Mouse (Mus musculus) neural tube, embryonic 13.5 days (tissue): ENCODE measurements around the gene Mansc1. TPM values are rescaled to one million over a fixed set of nuclear protein-coding genes. Genes with fewer than 3 reads are reported as not detected.
A peak's percentile ranks its signal among the peaks of the same experiment; 100 is the strongest.

ENCODE experiments used
- ATAC-seq: fragments of 200-750 bp; cut with Nextera tagmentation; 2 replicates; pipeline ENCODE4 v1.8.0; 2017; ENCODE audit warnings: low read depth, mild to moderate bottlenecking, moderate TSS enrichment, moderate library complexity
- H3K27ac ChIP-seq: fragments of 300-500 bp; sonication (generic); replicated peaks from 2 replicates; pipeline ENCODE4 v1.5.1; 2015; ENCODE audit warnings: moderate library complexity, mild to moderate bottlenecking, inconsistent platforms
- H3K27me3 ChIP-seq: fragments of 300-500 bp; sonication (generic); 2 replicates; pipeline ENCODE4 v1.6.1; 2015; ENCODE audit warnings: mild to moderate bottlenecking, inconsistent platforms
- H3K36me3 ChIP-seq: fragments of 300-500 bp; sonication (generic); 2 replicates; pipeline ENCODE4 v1.6.1; 2015; ENCODE audit warnings: mild to moderate bottlenecking, inconsistent platforms
- H3K4me1 ChIP-seq: fragments of 300-500 bp; sonication (generic); replicated peaks from 2 replicates; pipeline ENCODE4 v1.6.1; 2015; ENCODE audit warnings: inconsistent platforms
- H3K4me2 ChIP-seq: fragments of 300-500 bp; sonication (generic); 2 replicates; pipeline ENCODE4 v1.6.1; 2015; ENCODE audit warnings: inconsistent platforms, mild to moderate bottlenecking, moderate library complexity
- H3K4me3 ChIP-seq: fragments of 300-500 bp; sonication (generic); 2 replicates; pipeline ENCODE4 v1.5.1; 2015; ENCODE audit warnings: mild to moderate bottlenecking, inconsistent platforms
- H3K9ac ChIP-seq: fragments of 300-500 bp; sonication (generic); 2 replicates; pipeline ENCODE4 v1.6.1; 2015; ENCODE audit warnings: moderate library complexity, mild to moderate bottlenecking, inconsistent platforms
- H3K9me3 ChIP-seq: fragments of 300-500 bp; sonication (generic); 2 replicates; pipeline ENCODE4 v1.6.1; 2016; ENCODE audit warnings: inconsistent platforms
- WGBS: fragments of 180-500 bp; shearing (Covaris S2); methylation state at CpG from one replicate; pipeline ENCODE4 v1.1.7; 2015; 5-methylcytosine and 5-hydroxymethylcytosine counted together
- polyA plus RNA-seq: library from polyadenylated mRNA; unstranded; fragments of >200 nt; fragmentation: Nextera tagmentation; extraction: Ambion mirVana; gene quantifications from 2 replicates; pipeline ENCODE4 v1.2.1, GENCODE M21; 2015

The Mansc1 gene
- polyA plus RNA-seq, 1 experiment from 2014 or later = 1.5 TPM

GRCm38 (mm10) chr6:134610380-134610779 lies 21.9 kb downstream of the Mansc1 start:
- peaks cover 10% of the 10 kb centered on the region; the same call in 1 of the 2 replicates for H3K4me1 ChIP-seq
- WGBS = 84% methylated on average over 9 of the region's 9 CpGs
- H3K9me3 ChIP-seq = no peaks in the 10 kb centered on the region
- no peaks in the 10 kb centered on the region for H3K36me3 ChIP-seq
- H3K4me2 ChIP-seq = no peak overlapping the region
- no peak for ATAC-seq
- H3K4me3 ChIP-seq = no peak overlapping the region
- no peak overlapping the region for H3K9ac ChIP-seq
- H3K27me3 ChIP-seq = no peaks in the 10 kb centered on the region
- H3K27ac ChIP-seq = no peak overlapping the region

GRCm38 (mm10) chr6:134606949-134607746 lies 25.1 kb downstream of the Mansc1 start:
- H3K4me1 ChIP-seq = peaks cover 4% of the 10 kb centered on the region; the same call in 1 of the 2 replicates
- H3K9me3 ChIP-seq = no peaks in the 10 kb centered on the region
- 68% methylated on average over 9 of the region's 9 CpGs for WGBS
- H3K9ac ChIP-seq = no peak overlapping the region
- no peak overlapping the region for H3K4me2 ChIP-seq
- H3K27ac ChIP-seq = no peak overlapping the region
- peak; percentile 56; the same call in 1 of the 2 replicates for ATAC-seq
- no peak overlapping the region for H3K4me3 ChIP-seq
- H3K36me3 ChIP-seq = no peaks in the 10 kb centered on the region
- H3K27me3 ChIP-seq = no peaks in the 10 kb centered on the region

DNA sequence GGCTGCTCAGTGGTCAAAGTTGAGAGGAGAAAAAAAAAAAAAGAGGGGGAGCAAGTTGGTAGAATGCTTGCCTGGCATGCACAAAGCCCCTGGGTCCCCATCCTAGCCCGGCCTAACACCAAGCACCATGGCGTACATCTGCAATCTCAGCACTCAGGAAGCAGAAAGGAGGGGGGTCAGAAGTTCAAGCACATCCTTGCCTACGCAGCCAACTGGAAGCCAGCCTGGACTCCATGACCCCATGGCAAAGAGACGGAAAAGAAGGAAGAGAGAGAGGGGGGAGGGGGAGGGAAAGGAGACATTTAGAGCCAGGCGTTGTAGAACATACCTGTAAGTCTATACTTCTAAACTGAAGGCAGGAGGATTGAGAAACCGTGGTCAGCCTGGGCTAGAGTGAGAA lies 25.7 kb downstream of the Mansc1 start:
- H3K4me3 ChIP-seq = no peak overlapping the region
- H3K27ac ChIP-seq = no peak overlapping the region
- H3K4me1 ChIP-seq = peaks cover 4% of the 10 kb centered on the region; the same call in 1 of the 2 replicates
- WGBS = 65% methylated on average over 6 of the region's 6 CpGs
- H3K36me3 ChIP-seq = no peaks in the 10 kb centered on the region
- H3K9me3 ChIP-seq = no peaks in the 10 kb centered on the region
- ATAC-seq = no peak
- no peak overlapping the region for H3K9ac ChIP-seq
- H3K27me3 ChIP-seq = no peaks in the 10 kb centered on the region
- no peak overlapping the region for H3K4me2 ChIP-seq

DNA sequence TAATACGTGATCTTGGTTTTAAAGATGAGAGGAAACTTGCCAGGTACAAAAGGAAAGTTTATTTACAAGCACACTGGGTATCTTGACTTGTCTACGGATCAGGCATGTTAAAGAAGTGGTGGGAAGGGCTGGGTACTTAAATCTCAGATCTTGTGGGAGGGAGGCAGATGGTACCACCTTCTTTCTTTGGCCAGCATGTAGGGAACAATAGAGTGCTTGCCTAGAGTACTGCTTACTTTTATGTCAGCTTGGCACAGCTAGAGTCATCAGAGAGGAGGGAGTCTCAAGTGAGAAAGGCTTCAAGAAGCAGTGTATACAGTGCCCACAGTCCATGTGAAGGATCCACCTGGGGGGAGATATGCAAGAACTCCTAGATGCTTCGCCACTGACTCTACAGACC lies 27.1 kb downstream of the Mansc1 start:
- Histone ChIP-seq H3K4me3 (no peak overlapping the region), H3K4me1 (peaks cover 4% of the 10 kb centered on the region; the same call in 1 of the 2 replicates), H3K9ac (no peak overlapping the region), H3K27ac (no peak overlapping the region), H3K9me3 (no peaks in the 10 kb centered on the region), H3K4me2 (no peak overlapping the region), H3K36me3 (no peaks in the 10 kb centered on the region), H3K27me3 (no peaks in the 10 kb centered on the region)
- WGBS = 90% methylated on average over 3 of the region's 3 CpGs
- no peak for ATAC-seq

DNA sequence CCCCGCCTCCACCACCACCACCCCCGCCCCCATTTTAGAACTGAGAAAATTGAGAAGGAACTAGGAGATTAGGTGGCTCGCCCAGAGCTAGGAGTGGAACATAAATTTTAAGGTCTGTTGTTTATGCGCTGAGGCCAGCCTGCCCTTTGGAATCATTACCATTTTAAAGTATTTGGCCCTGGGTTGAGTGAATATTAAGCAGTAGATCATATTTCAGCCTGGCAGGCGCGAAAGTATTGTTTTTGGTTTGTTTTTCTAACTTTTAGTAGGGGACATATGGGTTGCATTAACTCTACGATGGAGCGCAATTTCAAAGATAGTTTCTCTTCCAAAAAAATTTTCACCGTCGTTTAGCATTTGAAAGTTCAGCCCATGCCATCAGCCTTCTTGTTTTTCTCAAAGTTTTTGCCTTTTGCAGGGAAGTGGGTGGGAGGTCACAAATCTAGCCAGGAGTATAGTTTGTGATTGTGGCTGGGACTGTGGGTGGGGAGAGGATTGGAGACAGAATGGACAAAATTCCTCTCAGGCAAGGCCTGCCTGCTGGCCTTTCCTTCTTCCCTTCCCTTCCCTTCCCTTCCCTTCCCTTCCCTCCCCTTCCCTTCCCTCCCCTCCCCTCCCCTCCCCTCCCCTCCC lies 29.8 kb downstream of the Mansc1 start:
- no peak overlapping the region for H3K27ac ChIP-seq
- no peak for ATAC-seq
- 48% methylated on average over 10 of the region's 10 CpGs for WGBS
- H3K9me3 ChIP-seq = no peaks in the 10 kb centered on the region
- H3K4me1 ChIP-seq = peaks cover 4% of the 10 kb centered on the region; the same call in 1 of the 2 replicates
- H3K4me3 ChIP-seq = no peak overlapping the region
- no peak overlapping the region for H3K4me2 ChIP-seq
- H3K9ac ChIP-seq = no peak overlapping the region
- no peaks in the 10 kb centered on the region for H3K36me3 ChIP-seq
- H3K27me3 ChIP-seq = no peaks in the 10 kb centered on the region

DNA sequence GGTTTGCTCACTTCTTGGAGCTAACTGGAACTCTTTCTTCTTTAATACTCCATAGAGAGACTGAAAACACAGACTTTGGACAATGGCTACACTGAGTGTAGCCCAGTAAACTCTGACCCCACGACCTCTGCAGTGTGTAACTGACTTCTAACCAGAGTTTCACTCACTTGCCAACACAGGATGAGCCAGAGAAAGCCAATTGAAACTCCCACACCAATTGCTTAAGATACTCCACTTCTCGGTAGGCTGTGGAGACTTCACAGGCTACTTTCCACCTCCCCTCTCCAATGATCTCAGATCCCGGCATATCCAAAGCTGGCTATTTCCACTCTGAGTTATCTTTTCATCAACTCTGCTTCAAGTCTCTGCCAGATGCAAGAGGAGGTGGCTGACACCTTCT lies 30.5 kb downstream of the Mansc1 start:
- WGBS = 49% methylated on average over 3 of the region's 3 CpGs
- Histone ChIP-seq H3K4me1 (peaks cover 1% of the 10 kb centered on the region; the same call in 1 of the 2 replicates), H3K9ac (no peak overlapping the region), H3K9me3 (no peaks in the 10 kb centered on the region), H3K4me2 (no peak overlapping the region), H3K27ac (no peak overlapping the region), H3K4me3 (no peak overlapping the region), H3K36me3 (no peaks in the 10 kb centered on the region), H3K27me3 (no peaks in the 10 kb centered on the region)
- ATAC-seq = no peak

- Histone ChIP-seq H3K4me3 (no peak overlapping the region), H3K27me3 (no peaks in the 10 kb centered on the region), H3K9me3 (no peaks in the 10 kb centered on the region), H3K27ac (no peak overlapping the region), H3K36me3 (no peaks in the 10 kb centered on the region), H3K4me2 (no peak overlapping the region), H3K4me1 (no peaks in the 10 kb centered on the region; the same call in 1 of the 2 replicates), H3K9ac (no peak overlapping the region)
- WGBS = 55% methylated on average over 7 of the region's 7 CpGs
- ATAC-seq = no peak
Observed at GRCm38 (mm10) chr6:134601130-134601529, 31.2 kb downstream of the Mansc1 start.

DNA sequence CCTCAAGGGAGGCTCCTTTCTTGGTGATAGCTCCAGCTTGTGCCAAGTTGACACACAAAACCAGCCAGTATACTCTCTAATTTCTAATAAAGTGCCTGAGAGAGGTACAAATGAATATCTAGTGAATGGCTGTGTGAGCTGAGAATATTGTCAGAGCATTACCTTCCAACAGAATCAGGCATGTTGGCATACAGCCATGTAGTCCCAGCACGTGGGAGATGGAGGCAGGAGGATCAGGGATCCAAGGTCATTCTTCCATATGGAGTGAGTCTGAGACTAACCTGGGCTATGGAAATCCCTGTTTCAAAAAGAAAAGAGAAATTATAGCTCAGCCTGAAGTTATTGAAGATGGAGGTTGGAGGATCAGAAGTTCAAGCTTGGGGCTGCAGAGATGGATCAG lies 33.0 kb downstream of the Mansc1 start:
- Histone ChIP-seq H3K9me3 (no peaks in the 10 kb centered on the region), H3K9ac (no peak overlapping the region), H3K4me3 (no peak overlapping the region), H3K27ac (no peak overlapping the region), H3K36me3 (no peaks in the 10 kb centered on the region), H3K4me2 (no peak overlapping the region), H3K4me1 (no peaks in the 10 kb centered on the region; the same call in 1 of the 2 replicates), H3K27me3 (no peaks in the 10 kb centered on the region)
- ATAC-seq = no peak
- WGBS = 59% methylated on average over 1 of the region's 1 CpGs

GRCm38 (mm10) chr6:134597651-134598229 lies 34.5 kb downstream of the Mansc1 start:
- 91% methylated on average over 6 of the region's 6 CpGs for WGBS
- Histone ChIP-seq H3K27ac (no peak overlapping the region), H3K9me3 (no peaks in the 10 kb centered on the region), H3K9ac (no peak overlapping the region), H3K4me2 (no peak overlapping the region), H3K36me3 (no peaks in the 10 kb centered on the region), H3K27me3 (no peaks in the 10 kb centered on the region), H3K4me3 (no peak overlapping the region), H3K4me1 (no peaks in the 10 kb centered on the region; the same call in 1 of the 2 replicates)
- no peak for ATAC-seq

DNA sequence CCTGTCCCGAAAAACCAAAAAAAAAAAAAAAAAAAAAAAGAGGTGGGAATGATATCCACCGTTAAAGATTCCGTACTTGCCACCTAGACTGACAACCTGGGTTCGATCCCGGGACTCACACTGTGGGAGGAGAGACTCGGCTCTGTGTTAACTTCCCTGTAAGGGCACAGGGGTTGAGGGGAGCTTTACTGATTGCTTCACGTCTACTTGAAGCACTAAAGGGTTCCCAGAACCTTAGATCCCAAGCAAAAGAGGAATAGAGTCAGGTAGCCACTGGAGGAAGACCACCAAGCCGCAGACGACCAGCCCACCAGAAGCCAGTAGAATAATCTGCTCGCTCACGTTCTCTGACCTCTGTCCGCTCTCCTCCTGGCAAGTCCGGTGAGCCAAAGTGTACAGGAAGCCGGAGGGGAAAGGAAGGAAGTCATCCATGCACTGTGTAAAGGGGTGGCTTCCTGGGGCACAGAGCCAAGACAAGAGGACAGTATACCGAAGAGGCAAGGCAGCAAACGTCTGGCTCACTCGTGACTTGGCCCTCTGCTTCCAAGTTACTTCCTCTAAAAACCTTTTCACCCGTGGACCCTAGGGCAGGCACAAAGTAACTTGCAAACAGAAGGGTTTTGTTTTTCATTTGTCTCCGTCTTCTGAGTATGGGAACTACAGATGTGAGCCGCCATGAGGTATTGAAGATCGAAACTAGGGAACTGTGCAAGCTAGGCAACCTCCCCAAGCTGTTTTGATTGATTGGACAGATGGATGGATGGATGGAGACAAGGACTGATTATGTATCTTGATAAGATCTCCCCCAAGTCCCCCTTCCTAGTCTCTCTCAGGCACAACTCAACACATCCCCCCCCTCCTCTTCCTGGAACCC lies 37.5 kb downstream of the Mansc1 start:
- Histone ChIP-seq H3K4me2 (no peak overlapping the region), H3K9me3 (no peaks in the 10 kb centered on the region), H3K9ac (no peak overlapping the region), H3K27me3 (no peaks in the 10 kb centered on the region), H3K4me3 (no peak overlapping the region), H3K36me3 (no peaks in the 10 kb centered on the region), H3K27ac (no peak overlapping the region), H3K4me1 (no peaks in the 10 kb centered on the region)
- WGBS = 86% methylated on average over 20 of the region's 21 CpGs
- no peak for ATAC-seq

DNA sequence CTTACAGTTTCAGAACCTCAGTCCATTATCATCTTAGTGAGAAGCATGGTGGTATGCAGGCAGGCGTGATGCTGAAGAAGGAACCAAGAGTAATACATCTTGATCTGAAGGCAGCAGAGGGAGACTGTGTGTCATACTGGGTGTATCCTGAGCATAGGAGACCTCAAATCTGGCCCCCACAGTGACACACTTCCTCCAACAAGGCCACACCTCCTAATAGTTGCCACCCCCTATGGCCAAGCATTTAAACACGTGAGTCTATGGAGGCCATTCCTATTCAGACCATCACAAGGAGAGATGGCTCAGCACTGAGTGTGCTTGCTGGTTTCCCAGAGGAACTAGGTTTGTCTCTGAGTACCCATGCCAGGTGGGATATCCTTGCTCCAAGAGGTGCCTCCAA lies 40.7 kb downstream of the Mansc1 start:
- Histone ChIP-seq H3K4me2 (no peak overlapping the region), H3K27me3 (no peaks in the 10 kb centered on the region), H3K27ac (no peak overlapping the region), H3K4me1 (no peaks in the 10 kb centered on the region), H3K9me3 (no peaks in the 10 kb centered on the region), H3K36me3 (no peaks in the 10 kb centered on the region), H3K9ac (no peak overlapping the region), H3K4me3 (no peak overlapping the region)
- 85% methylated on average over 2 of the region's 2 CpGs for WGBS
- no peak for ATAC-seq
